Mouse (Mus musculus) right cerebral cortex, postnatal 36 days (tissue): ENCODE data around the gene Strip1.
A peak's percentile ranks its signal among the peaks of the same experiment; 100 is the strongest.

ENCODE experiments used
- DNase-seq, 2 experiments: peaks; one replicate each; pipeline ENCODE4 v3.0.0; 2022; ENCODE audit warnings: low spot score in 2 of 2, mixed read lengths in 1 of 2

Gene Strip1

GRCm38 (mm10) chr3:107627641-107628040 lies 3.9 kb downstream of the Strip1 start:
- no peak for DNase-seq

- no peak for DNase-seq
Observed at GRCm38 (mm10) chr3:107626751-107627150, 4.7 kb downstream of the Strip1 start.

GRCm38 (mm10) chr3:107625536-107625935 lies 6.0 kb downstream of the Strip1 start:
- no peak for DNase-seq

- DNase-seq: no peak
Observed at GRCm38 (mm10) chr3:107624424-107624823, 7.1 kb downstream of the Strip1 start.

GRCm38 (mm10) chr3:107622537-107622936 lies 9.0 kb downstream of the Strip1 start:
- DNase-seq: no peak

- no peak for DNase-seq
Observed at GRCm38 (mm10) chr3:107621286-107622075, 10.0 kb downstream of the Strip1 start.

GRCm38 (mm10) chr3:107619911-107620310 lies 11.6 kb downstream of the Strip1 start:
- DNase-seq: no peak

- no peak for DNase-seq
Observed at GRCm38 (mm10) chr3:107617800-107618199, 13.7 kb downstream of the Strip1 start.

- peak; percentile 27 to 47 for DNase-seq
Observed at GRCm38 (mm10) chr3:107612902-107613525, 18.5 kb downstream of the Strip1 start.

GRCm38 (mm10) chr3:107611394-107611793 lies 20.1 kb downstream of the Strip1 start:
- no peak for DNase-seq

- no peak for DNase-seq
Observed at GRCm38 (mm10) chr3:107609376-107609775, 22.1 kb downstream of the Strip1 start.

- DNase-seq: no peak
Observed at GRCm38 (mm10) chr3:107608808-107609207, 22.7 kb downstream of the Strip1 start.

GRCm38 (mm10) chr3:107607221-107607620 lies 24.3 kb downstream of the Strip1 start:
- no peak for DNase-seq

GRCm38 (mm10) chr3:107605304-107605703 lies 26.2 kb downstream of the Strip1 start:
- no peak for DNase-seq

- no peak for DNase-seq
Observed at GRCm38 (mm10) chr3:107600127-107600526, 31.4 kb downstream of the Strip1 start.

- no peak for DNase-seq
Observed at GRCm38 (mm10) chr3:107597586-107598389, 33.7 kb downstream of the Strip1 start.

- DNase-seq: no peak
Observed at GRCm38 (mm10) chr3:107597134-107597533, 34.4 kb downstream of the Strip1 start.

GRCm38 (mm10) chr3:107596559-107596958 lies 34.9 kb downstream of the Strip1 start:
- no peak for DNase-seq

GRCm38 (mm10) chr3:107595938-107596461 lies 35.5 kb downstream of the Strip1 start:
- DNase-seq: no peak

- DNase-seq: no peak
Observed at GRCm38 (mm10) chr3:107595264-107595937, 36.1 kb downstream of the Strip1 start.

- no peak for DNase-seq
Observed at GRCm38 (mm10) chr3:107594662-107595263, 36.7 kb downstream of the Strip1 start, which contains the start of gene Alx3. Gene Alx3, plus strand, starts transcription at chr3:107595031.
